Mouse (Mus musculus): ENCODE data around the gene Gm4969. TPM values are rescaled to one million over a fixed set of nuclear protein-coding genes. Genes with fewer than 3 reads are reported as not detected.
A peak's percentile ranks its signal among the peaks of the same experiment; 100 is the strongest.
"Not testable (repeated sequence)": the region's sequence is repeated elsewhere in the genome, so short reads cannot be mapped to it uniquely, and the experiment has no call there.

Gm4969 gene
- polyA plus RNA-seq (2017; shearing (Covaris generic)), result not detected

DNA sequence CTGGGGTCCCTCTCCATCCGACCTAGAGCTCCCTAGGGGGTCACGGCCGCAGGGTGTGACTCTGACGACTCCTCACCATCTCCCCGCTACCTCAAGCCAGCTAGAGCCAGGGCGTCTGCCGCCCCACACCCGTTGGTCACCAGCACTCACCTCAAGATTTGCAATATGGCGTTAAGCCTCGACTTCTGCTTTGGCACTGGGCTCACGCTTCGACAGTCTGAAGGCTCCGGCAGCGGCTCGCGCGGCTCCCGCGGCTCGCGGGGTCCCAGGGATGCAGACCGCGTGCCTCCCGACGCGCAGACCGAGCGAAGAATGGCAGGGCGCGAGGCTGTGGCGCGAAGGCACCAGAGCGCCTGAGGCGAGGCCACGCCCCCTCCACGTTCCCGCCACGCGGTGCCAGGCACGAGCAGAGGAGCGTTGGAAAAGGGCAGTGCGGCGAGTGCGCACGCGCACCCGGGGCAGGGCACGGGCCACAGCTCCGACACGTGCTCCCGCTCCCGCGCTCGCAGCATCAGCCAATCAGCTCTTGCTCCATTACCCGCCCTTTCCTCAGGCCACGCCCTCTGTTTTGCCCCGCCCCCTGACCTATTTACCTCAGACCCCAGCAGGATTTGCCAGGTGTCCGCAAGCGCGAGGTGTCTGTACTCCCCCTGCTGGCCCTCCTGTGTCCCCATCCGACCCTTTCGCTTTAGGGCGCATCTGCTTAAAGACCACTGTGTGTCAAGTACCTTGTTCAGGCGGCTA lies at the start of gene Gm4969:
Gm4969 (minus strand) TSS at position 341 of the 744 bp plus-strand sequence.
- ATAC-seq, result no peak

GRCm38 (mm10) chr7:19166990-19167389 lies 48.8 kb upstream of the Gm4969 start:
- no peak for ATAC-seq

DNA sequence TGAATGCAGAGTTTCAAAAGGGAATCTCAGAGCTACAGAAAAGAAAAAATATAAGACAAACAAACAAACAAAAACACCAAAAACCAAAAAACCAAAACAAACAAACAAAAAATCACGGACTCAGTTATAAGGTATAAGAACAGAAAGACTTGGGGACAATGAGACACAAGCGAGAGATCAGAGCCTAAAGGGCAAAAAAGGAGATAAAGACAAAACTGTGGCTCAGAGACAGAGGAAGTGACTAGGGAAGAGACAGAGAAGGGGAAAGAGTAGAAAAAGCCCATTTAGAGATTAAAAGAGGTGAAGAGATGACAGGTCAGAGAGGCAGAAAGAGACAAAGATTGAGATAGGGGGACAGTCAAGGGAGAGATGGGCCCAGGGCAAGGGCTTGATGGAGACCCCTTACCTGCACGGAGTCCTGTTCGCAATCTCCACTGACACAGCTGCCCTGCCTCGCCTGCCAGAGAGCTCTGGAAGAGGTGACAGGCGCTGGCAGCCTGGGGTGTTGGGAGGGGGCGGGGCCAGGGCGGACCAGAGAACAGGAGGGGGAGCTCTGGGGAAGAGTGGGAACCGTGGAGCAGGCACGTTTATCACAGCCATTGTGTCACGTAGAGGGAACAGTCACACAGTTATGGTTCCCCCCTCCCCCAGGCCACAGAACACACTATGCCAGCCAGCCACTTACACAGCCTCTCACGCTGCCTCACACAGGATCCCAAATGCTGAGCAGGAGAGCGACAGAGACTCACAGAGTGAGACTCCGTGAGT lies 47.7 kb upstream of the Gm4969 start, which contains the start of gene Gipr:
Gipr (minus strand) TSS at position 472 of the 768 bp plus-strand sequence.
- no peak for ATAC-seq

DNA sequence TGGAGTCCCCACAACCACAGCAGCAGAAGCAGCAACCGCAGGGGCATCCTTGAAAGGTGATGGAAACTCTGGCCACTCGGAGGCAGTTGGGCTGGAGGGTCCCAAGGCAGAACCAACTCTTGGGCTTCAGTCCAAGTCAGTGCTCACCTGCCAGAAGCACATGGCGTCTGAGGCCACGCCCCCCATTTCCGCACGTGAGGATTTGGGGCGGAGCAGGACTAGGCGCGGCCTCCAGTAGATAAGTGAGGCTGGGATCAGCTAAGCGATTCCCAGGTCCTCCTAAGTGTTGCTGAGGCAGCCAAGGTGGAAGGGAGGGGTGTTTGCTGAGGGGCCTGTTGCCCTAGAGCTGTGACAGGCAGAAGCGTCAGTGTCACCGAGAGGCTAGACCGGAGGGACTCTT lies 46.8 kb upstream of the Gm4969 start:
- ATAC-seq, result peak; percentile 72

DNA sequence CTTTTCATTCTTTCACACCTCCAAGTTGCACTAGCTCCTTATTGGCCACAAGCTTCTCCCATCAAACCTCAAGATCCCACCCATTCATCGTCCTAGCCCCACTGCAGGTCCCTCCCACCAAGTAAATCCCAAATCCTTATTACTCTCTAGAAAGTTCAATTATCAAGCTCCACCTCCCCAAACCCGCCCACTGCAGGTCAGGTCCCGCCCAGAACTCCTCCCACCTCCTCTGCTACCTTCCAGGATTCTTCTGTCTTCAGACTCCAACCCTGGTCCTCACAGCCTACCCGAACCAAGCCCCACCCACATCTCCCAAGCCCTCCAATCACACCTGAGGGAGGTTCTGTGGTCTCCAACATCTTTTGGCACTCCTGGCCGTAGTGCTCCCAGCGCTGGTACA lies 46.0 kb upstream of the Gm4969 start:
- ATAC-seq, result no peak

GRCm38 (mm10) chr7:19163752-19164151 lies 45.6 kb upstream of the Gm4969 start:
- no peak for ATAC-seq

DNA sequence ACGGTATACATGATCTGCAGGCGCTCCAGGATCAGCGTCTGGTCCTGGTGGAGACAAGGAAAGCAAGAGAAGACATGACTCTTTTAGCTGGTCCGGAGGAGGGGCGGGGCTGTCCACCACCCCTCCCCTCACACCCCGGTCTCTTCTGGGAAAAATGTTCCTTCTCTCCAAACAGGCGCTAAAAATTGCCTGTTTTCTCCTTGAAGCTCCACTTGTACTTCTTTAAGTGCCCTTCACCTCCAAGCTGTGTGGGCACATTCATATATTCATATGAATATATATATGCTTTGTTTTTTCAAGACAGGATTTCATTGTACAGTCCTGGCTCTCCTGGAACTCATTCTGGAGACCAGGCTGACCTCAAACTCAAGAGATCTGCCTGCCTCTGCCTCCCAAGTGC lies 44.8 kb upstream of the Gm4969 start:
- ATAC-seq, result no peak

DNA sequence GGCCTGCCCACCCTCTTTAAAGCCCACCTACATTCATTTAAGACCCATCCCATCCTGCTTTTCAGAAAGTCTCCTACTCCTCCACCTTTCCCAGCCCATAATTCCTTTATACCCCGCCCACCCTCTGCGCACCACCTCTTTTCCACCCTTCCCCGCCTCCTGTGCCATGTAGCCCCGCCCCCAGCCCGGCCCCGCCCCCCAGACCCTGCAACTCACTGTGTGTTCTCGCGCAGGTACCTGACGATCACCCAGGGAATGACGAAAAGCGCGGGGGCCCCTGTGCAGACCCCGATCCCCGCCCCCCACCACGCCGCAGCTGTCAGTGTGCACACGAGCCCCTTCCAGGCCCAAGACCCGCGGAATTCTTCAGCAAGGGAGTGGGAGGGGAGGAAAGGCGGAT lies 41.9 kb upstream of the Gm4969 start:
- ATAC-seq, result no peak

DNA sequence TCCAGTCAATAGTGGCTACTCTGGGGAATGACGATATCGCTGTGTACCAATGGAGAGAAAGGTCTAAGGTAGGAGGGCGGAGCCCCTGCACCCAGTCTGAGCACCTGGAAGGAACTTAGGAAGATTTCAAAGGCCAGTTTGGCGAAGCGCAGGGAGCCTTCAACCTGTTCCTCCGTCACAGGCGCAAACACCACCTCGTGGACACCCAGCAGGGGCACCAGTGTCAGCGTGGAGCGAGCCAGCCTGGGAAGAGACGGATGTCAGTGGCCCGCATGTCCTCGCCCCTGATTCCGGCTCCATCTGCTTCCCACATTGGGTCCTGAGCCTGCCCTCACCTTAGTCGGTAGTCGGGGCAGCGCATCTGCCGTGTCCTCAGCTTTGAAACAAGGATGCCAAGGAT lies 41.2 kb upstream of the Gm4969 start:
- ATAC-seq, result no peak

- no peak for ATAC-seq
Measured at GRCm38 (mm10) chr7:19158601-19159000, 40.4 kb upstream of the Gm4969 start.

- ATAC-seq, result peak; percentile 98
Measured at GRCm38 (mm10) chr7:19157160-19157800, 39.1 kb upstream of the Gm4969 start.

DNA sequence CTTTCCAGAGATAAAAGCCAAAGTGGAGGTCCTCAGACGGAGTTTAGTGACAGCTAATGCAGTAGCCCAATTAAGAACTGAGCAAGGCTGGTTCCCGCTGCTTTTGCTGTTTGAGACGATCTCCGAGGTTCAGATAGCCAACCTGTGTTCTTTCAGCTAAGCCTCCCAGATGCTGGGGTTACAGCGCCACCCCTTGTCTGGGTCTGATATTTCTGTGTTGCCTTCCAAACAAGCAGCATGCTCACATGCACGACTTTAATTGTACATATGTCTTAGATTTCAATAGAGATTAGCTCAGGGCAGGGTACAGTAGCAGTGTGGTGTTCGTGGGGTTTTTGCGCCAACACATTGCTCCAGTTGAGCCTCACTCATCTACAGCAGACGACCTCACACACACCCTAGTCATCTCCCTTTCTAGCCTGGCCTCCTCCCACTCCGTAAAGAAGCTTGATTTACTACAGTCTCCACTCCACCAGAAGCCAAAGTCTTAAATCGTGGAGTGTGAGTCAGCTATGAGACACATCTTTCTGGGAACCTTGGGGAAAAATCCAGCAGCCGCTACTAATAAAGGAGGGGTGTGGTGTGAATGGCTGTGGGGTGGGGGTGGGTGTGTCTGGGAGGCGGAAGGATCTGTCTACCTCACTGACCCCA lies 37.8 kb upstream of the Gm4969 start:
- ATAC-seq, result no peak

DNA sequence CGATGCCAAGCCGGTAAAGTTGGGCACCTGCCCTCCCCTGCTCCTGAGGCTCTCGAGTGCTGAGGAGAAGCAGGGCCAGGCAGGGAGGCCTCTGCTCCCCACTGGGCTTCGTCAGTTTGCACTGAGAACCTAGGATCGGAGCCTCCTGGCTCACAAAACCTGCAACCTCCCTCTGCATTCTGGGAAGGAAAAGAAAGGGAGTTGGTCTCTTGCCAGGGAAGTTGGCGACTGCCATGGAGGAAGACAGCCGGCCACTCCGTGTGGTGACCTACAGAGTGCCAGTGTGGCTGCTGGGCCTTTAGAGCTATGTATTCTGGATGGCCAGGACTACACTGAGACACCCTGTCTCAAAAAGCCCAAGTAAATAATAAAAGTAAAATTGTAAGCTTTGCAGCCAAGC lies 36.6 kb upstream of the Gm4969 start:
- ATAC-seq, result no peak

GRCm38 (mm10) chr7:19151121-19151520 lies 33.0 kb upstream of the Gm4969 start:
- not testable (repeated sequence) for ATAC-seq

- ATAC-seq, result peak; percentile 69
Measured at GRCm38 (mm10) chr7:19149626-19150025, 31.5 kb upstream of the Gm4969 start, which contains the start of gene Snrpd2. TSS of gene Snrpd2 (plus strand) at chr7:19149722.

GRCm38 (mm10) chr7:19148875-19149541 lies 30.8 kb upstream of the Gm4969 start, which contains the start of gene Qpctl:
TSS of gene Qpctl (minus strand) at chr7:19149291.
- ATAC-seq, result peak; percentile 92

- ATAC-seq, result no peak
Measured at GRCm38 (mm10) chr7:19148180-19148874, 30.2 kb upstream of the Gm4969 start.

GRCm38 (mm10) chr7:19147497-19148045 lies 29.4 kb upstream of the Gm4969 start:
- ATAC-seq, result no peak

GRCm38 (mm10) chr7:19146793-19147192 lies 28.6 kb upstream of the Gm4969 start:
- no peak for ATAC-seq

DNA sequence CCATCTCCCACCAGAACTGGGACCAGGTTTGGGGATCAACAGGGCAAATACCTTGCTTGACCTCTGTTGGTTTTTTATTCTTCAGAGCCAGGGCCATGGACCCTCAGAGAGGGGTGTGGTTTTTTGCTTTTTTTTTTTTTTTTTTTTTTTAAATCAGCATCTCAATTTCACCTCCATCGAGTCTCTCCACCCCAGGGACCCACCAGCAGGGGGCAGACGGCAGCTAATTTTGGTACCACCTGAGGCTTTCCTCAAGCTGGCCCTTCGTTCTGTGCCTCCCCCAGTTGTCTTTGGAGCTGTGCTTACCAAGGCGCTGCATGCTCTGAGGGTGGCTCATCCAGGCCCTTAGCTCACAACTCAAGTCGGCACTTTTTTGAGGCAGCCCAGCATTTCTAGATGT lies 19.2 kb upstream of the Gm4969 start:
- ATAC-seq, result no peak

GRCm38 (mm10) chr7:19136673-19137334 lies 18.6 kb upstream of the Gm4969 start:
- ATAC-seq, result no peak
